Mouse (Mus musculus) spleen, adult 2 months (tissue): ENCODE results near the gene Olfr1279.

ENCODE experiments used
- CTCF ChIP-seq: fragments of 200-500 bp; IDR thresholded peaks from 2 replicates; pipeline ENCODE4 v1.5.1; 2011; ENCODE audit warnings: mild to moderate bottlenecking, inconsistent platforms; ENCODE audit not compliant: insufficient read depth, insufficient read length, insufficient replicate concordance; ENCODE audit errors: extremely low read depth
- POLR2A ChIP-seq: fragments of 200-500 bp; IDR thresholded peaks from 2 replicates; pipeline ENCODE4 v1.6.1; 2011; ENCODE audit warnings: low read depth, low read length, inconsistent platforms

DNA sequence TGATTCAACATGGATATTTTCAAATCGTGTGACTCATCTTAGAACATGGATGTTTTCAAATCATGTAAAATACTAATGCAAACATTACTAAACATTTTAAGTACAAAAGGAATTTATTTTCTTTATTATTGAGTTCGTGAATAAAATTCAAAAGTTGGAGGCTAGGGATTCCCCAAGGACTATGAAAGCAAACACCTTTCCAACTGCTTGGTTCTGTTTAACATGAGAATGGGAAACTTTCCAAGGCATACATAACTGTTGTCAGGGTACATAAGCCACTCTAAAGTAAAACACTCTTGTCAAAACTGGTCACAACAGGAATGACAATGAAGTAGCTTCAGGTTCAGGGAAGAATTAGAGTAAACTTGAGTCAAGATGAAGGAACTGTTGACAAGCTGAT is 25.8 kb downstream of the Olfr1279 start, which contains the start of gene Olfr1281:
- no peak for TF ChIP-seq POLR2A
- TF ChIP-seq CTCF, result no peak
